Mouse (Mus musculus) CD4-positive helper T cell, adult 2 months (primary cell): ENCODE results near the gene Atad2b.

Experiments
- DNase-seq: peaks from one replicate; pipeline ENCODE4 v3.0.0-alpha.2; 2012; ENCODE audit warnings: low read depth, missing footprints, low spot score

The Atad2b gene

GRCm38 (mm10) chr12:5073191-5073590 is 156.0 kb downstream of the Atad2b start:
- DNase-seq, result no peak

- no peak for DNase-seq
Observed at GRCm38 (mm10) chr12:5081480-5081879, 164.3 kb downstream of the Atad2b start.

DNA sequence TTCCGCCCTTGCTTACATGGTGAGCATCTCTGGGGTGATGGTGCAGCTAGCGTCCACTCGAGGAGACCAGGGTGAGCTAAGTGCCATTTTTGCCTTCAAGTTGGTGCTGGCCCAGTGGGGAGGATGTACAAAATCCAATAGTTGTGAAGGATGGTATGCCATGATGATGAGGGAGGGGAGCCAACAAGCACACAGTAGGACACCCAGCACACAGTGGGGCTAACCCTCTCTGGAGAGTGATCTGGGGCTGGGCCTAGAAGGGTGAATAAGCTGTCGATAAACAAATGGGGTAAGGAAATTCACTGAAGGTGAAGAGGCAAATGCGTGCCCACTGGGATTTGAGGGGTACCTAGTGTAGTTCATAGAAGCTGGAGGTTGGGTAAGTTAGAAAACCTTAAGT is 167.6 kb downstream of the Atad2b start:
- DNase-seq, result no peak

DNA sequence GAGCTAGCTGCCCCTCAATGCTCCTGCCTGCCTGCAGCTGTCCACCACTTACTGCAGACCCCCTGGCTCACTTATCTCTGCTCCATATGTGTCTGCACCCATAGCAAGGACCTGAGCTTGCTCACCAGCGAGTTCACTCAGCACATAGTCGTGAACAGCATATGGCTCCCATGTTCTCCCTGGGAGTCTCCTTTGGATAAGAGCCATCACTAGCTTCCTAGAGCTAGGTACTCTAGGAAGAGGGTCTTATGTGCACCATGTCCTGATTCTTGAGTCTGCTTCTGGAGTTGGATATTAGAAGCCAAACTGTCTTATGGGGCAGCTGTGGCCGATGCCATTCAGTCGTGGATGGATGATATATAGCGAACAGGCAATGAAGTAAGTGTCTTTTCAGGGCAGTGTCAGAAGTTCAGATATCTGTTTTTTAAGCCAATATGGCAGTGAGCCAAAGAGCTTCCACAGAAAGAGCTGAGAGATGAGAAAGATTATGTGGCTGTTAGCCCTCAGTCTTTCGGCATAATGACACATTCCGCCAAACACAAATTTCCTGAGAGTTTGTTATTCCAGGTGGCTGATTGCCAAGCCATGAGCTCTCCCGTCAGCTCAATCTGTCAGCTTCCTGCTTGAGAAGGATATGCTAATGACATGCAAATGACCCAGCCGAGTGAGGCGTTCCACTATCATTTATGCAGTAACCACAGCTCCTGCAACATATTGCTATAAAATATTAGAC is 170.8 kb downstream of the Atad2b start:
- no peak for DNase-seq

DNA sequence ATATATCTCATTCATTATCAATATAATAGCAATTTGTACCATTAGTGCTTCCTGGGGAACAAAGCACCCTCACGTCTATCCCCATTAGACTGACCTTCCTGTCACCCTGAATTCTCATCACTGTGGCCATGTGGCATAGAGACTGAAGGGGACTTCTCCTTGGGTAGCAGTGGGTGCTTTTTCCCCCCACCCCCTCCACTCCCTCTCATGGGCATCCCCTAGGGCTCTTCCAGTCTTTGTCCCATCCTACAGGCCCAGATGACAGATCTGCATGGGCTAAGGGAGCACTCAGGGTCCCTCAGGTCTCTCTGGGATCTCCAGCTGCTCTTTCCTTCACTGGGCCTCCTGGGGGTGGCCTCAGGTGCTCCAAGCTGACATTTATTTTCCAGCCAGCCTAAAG is 171.5 kb downstream of the Atad2b start:
- no peak for DNase-seq
